Mouse (Mus musculus) cerebellum, adult 2 months (tissue): ENCODE measurements around the gene A830031A19Rik. TPM values are rescaled to one million over a fixed set of nuclear protein-coding genes. Genes with fewer than 3 reads are reported as not detected.

ENCODE experiments used
- DNase-seq, 2 experiments: peaks; one replicate each; pipeline ENCODE4 v3.0.0; 2021
- H3K27ac ChIP-seq: fragments of 200-500 bp; 2 replicates; pipeline ENCODE4 v1.5.1; 2012; ENCODE audit warnings: low read length, control low read depth, inconsistent platforms; ENCODE audit not compliant: insufficient read depth
- H3K27me3 ChIP-seq: fragments of 200-500 bp; 2 replicates; pipeline ENCODE4 v1.6.1; 2012; ENCODE audit warnings: inconsistent platforms, mild to moderate bottlenecking, low read length, moderate library complexity; ENCODE audit not compliant: control insufficient read depth, insufficient read depth
- H3K4me1 ChIP-seq: fragments of 200-500 bp; 2 replicates; pipeline ENCODE4 v1.6.1; 2011; ENCODE audit warnings: low read length; ENCODE audit not compliant: control insufficient read depth, insufficient read depth
- H3K4me3 ChIP-seq: fragments of 200-500 bp; replicated peaks from 2 replicates; pipeline ENCODE3; 2011; ENCODE audit warnings: mild to moderate bottlenecking, low read depth, low read length, control low read depth; ENCODE audit not compliant: insufficient read depth
- CTCF ChIP-seq: fragments of 200-500 bp; IDR thresholded peaks from 2 replicates; pipeline ENCODE4 v1.5.1; 2011; ENCODE audit warnings: low read depth, mild to moderate bottlenecking, control low read depth, low read length, moderate library complexity, borderline replicate concordance; ENCODE audit not compliant: insufficient read depth
- POLR2A ChIP-seq: fragments of 200-500 bp; IDR thresholded peaks from 2 replicates; pipeline ENCODE4 v1.6.1; 2011; ENCODE audit warnings: low read length, control low read depth, borderline replicate concordance; ENCODE audit not compliant: insufficient read depth
- WGBS: fragments of 180-500 bp; shearing (Covaris S2); methylation state at CpG from one replicate; pipeline ENCODE4 v1.1.7; 2018; 5-methylcytosine and 5-hydroxymethylcytosine counted together
- polyA plus RNA-seq: library from polyadenylated mRNA; depleted of rRNA; stranded (reverse); fragments of >200 nt; gene quantifications from 2 replicates; pipeline ENCODE4 v1.2.3, GENCODE M21; 2012

The A830031A19Rik gene
- polyA plus RNA-seq, 1 experiment = not detected

DNA sequence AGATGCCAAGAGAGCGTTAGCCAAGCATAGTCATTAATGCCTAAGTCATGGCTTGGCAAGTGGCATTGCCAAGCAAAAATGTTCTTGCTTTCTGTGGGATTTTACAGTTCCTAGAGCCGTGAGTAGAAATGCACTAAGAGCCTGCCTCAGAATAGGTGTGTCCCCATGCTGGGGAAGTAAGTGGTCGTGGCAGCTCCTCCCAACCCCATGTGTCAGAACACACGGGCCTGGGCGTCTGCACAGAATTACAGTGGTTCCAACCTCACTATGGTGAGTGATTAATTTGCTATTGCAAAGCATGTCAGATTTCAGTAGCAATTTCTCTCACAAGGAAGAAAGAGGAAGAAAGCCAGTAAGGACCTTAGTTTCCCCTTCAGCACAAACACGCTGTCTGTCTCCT lies 36.9 kb upstream of the A830031A19Rik start:
- Histone ChIP-seq H3K4me1 (no peaks in the 10 kb centered on the region), H3K27ac (no peak overlapping the region), H3K4me3 (no peak overlapping the region), H3K27me3 (no peaks in the 10 kb centered on the region; the same call in 1 of the 2 replicates)
- WGBS = 66% methylated on average over 6 of the region's 6 CpGs
- DNase-seq = no peak
- TF ChIP-seq CTCF (no peak), POLR2A (no peak)

GRCm38 (mm10) chr11:24110113-24110512 lies 35.3 kb upstream of the A830031A19Rik start:
- TF ChIP-seq POLR2A (no peak), CTCF (no peak)
- 58% methylated on average over 2 of the region's 2 CpGs for WGBS
- DNase-seq = no peak
- Histone ChIP-seq H3K27me3 (no peaks in the 10 kb centered on the region; the same call in 1 of the 2 replicates), H3K27ac (no peak overlapping the region), H3K4me1 (no peaks in the 10 kb centered on the region), H3K4me3 (no peak overlapping the region)

DNA sequence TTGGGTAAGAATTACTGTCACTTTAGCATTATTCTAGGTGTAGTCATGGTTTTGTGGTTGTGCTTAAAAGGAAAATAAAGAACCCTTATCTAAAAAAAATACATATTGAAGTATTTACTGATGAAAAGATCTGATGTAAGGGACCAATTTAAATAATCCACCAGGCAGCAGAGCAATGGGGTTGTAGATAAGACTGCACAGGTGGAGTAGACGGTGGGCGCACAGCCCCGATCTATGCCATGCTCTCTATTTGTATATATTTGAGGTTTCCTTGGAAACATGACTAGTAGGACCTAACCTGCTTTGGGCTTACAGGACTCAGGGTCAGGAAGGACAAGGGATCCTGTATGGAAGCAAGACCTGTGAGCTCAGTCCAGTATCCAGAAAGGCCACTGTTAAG lies 34.5 kb upstream of the A830031A19Rik start:
- H3K27me3 ChIP-seq = no peaks in the 10 kb centered on the region; the same call in 1 of the 2 replicates
- no peaks in the 10 kb centered on the region for H3K4me1 ChIP-seq
- H3K4me3 ChIP-seq = no peak overlapping the region
- no peak for DNase-seq
- WGBS = 98% methylated on average over 3 of the region's 3 CpGs
- no peak overlapping the region for H3K27ac ChIP-seq
- TF ChIP-seq POLR2A = no peak

- no peak overlapping the region for H3K4me3 ChIP-seq
- 82% methylated on average over 3 of the region's 3 CpGs for WGBS
- DNase-seq = no peak
- no peaks in the 10 kb centered on the region; the same call in 1 of the 2 replicates for H3K27me3 ChIP-seq
- no peak overlapping the region for H3K27ac ChIP-seq
- no peaks in the 10 kb centered on the region for H3K4me1 ChIP-seq
- TF ChIP-seq CTCF = no peak
- TF ChIP-seq POLR2A = no peak
These were observed 34.1 kb upstream of the A830031A19Rik start for GRCm38 (mm10) chr11:24108974-24109373.

GRCm38 (mm10) chr11:24107414-24107813 lies 32.6 kb upstream of the A830031A19Rik start:
- Histone ChIP-seq H3K4me3 (no peak overlapping the region), H3K4me1 (no peaks in the 10 kb centered on the region), H3K27me3 (no peaks in the 10 kb centered on the region; the same call in 1 of the 2 replicates), H3K27ac (no peak overlapping the region)
- WGBS = 68% methylated on average over 5 of the region's 5 CpGs
- no peak for DNase-seq
- TF ChIP-seq POLR2A (no peak), CTCF (no peak)

DNA sequence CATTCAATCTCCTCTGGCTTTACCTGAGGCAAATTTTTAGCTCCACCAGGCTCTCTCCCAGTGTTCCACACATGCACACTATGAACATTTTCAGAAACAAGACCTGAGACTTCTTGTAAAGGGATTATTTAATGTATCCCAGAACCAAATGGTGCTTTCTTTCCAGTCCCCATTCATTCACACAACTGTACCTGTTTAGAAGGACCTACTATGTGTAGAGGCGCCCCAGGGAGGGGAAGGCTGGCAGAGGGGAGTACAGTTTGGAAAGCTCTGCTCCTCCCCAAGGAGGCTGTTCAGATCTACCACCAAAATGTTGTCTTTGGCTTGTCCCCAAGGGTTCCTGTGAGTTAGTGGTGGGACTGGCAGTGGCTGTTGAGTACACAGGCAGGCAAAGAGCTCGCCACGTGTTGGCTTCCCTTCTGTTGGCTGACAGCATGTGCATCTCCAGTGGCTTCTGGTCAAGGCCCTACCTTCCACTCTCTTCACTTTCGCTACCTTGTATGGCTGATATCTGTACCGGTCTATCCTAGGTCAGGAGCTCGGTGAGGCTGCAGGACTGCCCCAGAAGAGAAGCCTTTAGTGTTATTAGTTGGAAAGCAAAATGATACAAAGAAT lies 28.4 kb upstream of the A830031A19Rik start:
- Histone ChIP-seq H3K4me1 (no peaks in the 10 kb centered on the region), H3K27me3 (no peaks in the 10 kb centered on the region; the same call in 1 of the 2 replicates), H3K4me3 (no peak overlapping the region), H3K27ac (no peak overlapping the region)
- no peak for DNase-seq
- 69% methylated on average over 6 of the region's 6 CpGs for whole genome bisulfite sequencing
- TF ChIP-seq POLR2A (no peak), CTCF (no peak)

DNA sequence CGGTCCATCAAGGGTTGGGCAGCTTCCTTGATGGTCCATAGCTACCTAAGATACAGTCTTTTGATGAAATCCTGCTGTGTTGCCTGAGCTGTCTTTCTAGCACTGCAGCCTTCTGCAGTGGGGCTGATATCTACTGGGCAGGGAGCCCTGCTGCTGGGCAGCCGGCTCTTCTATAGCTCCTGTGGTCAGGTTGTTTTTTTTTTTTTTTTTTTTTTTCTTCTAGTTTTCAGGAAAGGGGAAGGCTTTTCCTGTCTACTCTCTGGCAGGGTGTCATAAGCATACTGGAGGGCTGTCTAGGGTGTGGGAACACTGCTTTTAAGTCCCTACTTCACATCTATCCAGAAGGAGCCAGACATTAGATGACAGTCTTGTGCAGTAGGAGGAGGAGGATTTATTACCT lies 27.5 kb upstream of the A830031A19Rik start:
- DNase-seq = no peak
- no peaks in the 10 kb centered on the region for H3K4me1 ChIP-seq
- H3K4me3 ChIP-seq = no peak overlapping the region
- WGBS = 66% methylated on average over 2 of the region's 2 CpGs
- no peaks in the 10 kb centered on the region; the same call in 1 of the 2 replicates for H3K27me3 ChIP-seq
- no peak for TF ChIP-seq POLR2A
- TF ChIP-seq CTCF = no peak
- no peak overlapping the region for H3K27ac ChIP-seq

DNA sequence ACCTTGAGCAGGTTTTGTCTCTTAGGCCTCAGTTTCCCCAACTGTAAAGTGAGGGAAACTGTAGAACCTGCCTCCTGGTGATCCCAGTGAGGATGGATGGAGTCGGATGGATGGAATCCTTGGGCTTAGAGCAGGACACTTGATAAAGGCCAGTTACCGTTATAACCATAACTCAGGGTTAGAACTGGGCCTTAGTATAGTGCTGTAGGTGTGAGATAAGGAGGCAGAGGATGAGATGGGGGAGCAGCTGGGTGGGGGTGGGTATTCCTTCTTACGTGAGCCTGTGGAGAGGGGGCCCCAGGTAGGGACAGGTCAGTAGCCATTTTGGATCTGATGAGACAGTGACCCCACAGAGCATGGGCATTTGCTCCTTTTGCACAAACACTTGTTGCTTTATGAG lies 26.8 kb upstream of the A830031A19Rik start:
- no peak for TF ChIP-seq CTCF
- TF ChIP-seq POLR2A = no peak
- no peak overlapping the region for H3K27ac ChIP-seq
- 96% methylated on average over 3 of the region's 3 CpGs for WGBS

More for the DNA sequence above, 26.8 kb upstream of the A830031A19Rik start:
- Histone ChIP-seq H3K27me3 (no peaks in the 10 kb centered on the region; the same call in 1 of the 2 replicates), H3K4me3 (no peak overlapping the region), H3K4me1 (no peaks in the 10 kb centered on the region)
- DNase-seq = no peak
